Mouse (Mus musculus) adrenal gland, postnatal 36 days (tissue): ENCODE measurements around the gene Gls. TPM values are rescaled to one million over a fixed set of nuclear protein-coding genes. Genes with fewer than 3 reads are reported as not detected.

Experiments used
- DNase-seq, 2 experiments: peaks; one replicate each; pipeline ENCODE4 v3.0.0; 2021; ENCODE audit warnings: mixed read lengths in 1 of 2
- total RNA-seq, 2 experiments: library from RNA; stranded (reverse); gene quantifications; 2 replicates each; pipeline ENCODE4 v1.2.3; 2021

Gls gene
- total RNA-seq, 2 experiments from 2014 or later = 104 to 110 TPM

- DNase-seq = no peak
Observed at GRCm38 (mm10) chr1:52121052-52121451, 112.0 kb downstream of the Gls start.

DNA sequence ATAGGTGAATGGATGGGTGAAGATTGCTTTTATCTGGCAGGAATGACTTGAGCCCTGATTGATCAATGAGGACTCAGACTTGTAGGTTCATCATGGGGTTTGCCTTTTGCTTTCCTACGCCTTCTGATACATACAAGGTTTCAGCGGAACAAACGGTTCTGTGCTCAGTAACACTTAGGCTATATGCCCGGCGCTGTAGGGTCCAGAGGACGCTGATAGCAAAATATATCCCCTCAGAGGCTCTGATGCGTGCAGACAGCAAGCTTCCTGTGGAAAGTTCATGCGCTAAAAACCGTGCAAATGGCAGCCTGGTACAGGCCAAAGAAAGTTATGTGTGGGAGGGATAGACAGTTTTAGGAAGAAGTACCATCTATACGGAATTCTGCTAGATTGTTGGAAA lies 112.8 kb downstream of the Gls start:
- no peak for DNase-seq

DNA sequence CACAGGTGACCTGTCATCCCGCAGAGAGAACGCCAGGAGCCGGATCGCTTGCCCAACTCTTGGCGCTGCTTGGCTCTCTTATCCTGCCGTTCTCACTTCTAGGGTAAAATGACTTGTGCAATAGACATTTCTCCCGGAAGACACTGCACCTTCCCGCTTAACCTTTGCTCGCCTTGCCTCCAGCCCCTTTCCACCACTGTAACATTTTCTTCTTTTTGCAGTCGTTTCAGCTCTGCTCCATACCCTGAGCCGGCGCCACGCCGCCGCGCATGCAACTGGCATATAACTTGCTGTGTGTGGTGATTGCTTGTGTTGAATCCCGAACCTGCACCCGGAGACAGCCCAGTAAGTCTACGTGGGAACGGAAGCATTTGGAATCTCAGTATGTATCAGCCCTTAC lies 113.3 kb downstream of the Gls start:
- DNase-seq = peak in 1 of 2 experiments; percentile 32

- peak; percentile 88 to 91 for DNase-seq
Observed at GRCm38 (mm10) chr1:52118860-52119591, 114.0 kb downstream of the Gls start, which contains the start of gene Stat1. TSS of gene Stat1 (plus strand) at chr1:52119440.

DNA sequence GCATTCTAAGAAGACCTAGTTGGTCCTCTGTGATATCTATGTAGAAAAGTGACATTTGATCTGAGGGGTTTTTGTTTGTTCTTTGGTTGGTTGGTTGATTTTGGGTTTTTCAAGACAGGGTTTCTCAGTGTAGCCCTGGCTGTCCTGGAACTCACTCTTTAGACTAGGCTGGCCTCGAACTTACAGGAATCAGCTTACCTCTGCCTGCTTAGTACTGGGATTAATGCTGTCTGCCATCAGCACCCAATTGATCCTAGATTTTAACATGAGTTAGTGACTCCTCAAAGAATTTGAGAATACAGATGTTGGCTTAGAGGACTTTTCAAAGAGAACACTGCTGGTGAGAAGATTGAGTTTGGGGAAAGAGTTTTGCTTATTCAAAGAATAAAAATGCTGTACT lies 115.3 kb downstream of the Gls start:
- DNase-seq = no peak

DNA sequence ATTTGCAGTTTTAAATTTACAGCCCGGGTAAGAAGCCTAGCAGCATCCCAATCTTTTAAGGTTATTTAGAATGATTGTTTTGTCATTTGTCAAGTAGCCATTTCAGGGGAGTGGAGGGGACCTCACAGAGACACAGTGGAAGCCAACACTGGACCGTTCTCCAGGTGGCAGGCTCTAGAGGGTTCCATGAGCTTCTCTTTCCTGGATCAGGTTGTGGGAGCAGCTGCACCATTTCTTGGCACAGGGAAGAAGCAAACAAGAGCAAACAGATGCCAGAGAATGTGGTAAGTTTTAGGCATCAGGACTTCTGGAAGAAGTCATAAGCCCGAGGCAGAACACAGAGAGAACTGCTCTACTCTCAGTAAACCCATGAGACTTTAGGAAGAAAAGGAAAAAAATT lies 116.6 kb downstream of the Gls start:
- no peak for DNase-seq

DNA sequence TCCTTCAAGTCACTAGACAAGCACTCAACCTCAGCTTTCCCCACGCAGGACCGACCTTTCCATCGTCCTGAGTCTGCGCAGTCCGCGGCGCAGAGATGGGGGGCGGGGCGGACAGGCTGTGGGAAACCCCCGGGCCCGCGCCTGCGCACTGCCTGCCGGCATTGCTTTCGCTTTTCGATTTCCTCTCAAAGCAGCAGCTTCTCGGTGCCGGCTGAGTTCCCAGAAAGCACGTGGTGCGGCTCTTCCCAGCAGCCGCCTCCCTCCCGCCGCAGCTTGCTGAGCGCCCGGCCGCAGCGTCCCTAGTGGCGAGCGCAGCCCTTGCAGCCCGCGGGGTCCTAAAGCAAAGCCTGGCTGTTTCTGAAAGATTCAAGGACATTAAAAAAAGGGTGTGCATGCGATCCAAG lies 119.4 kb downstream of the Gls start:
- DNase-seq = peak; percentile 99 to 100

Other genes starting within 250 kb of the Gls start
- gene Stat4, start 246.1 kb downstream of the Gls start, total RNA-seq = under 1 TPM; 0.26 to 0.33 TPM
- 100 to 1,000 TPM in 1 of 2 experiments, 10 to 100 TPM in 1; 88.7 to 112 TPM for gene Stat1, start 113.8 kb downstream of the Gls start, total RNA-seq